Mouse (Mus musculus) gastrocnemius, adult 8-10 months (tissue): ENCODE data around the gene Khdc1c. TPM values are rescaled to one million over a fixed set of nuclear protein-coding genes. Genes with fewer than 3 reads are reported as not detected.
"Not testable (repeated sequence)": the region's sequence is repeated elsewhere in the genome, so short reads cannot be mapped to it uniquely, and the experiment has no call there.

Experiments
- DNase-seq, 2 experiments: peaks; one replicate each; pipeline ENCODE4 v3.0.0; 2022; ENCODE audit warnings: low spot score in 2 of 2
- total RNA-seq, 4 experiments: library from RNA; stranded (reverse); gene quantifications; 2 replicates each; pipeline ENCODE4 v1.2.4; 2022

Gene Khdc1c
- not detected for total RNA-seq

DNA sequence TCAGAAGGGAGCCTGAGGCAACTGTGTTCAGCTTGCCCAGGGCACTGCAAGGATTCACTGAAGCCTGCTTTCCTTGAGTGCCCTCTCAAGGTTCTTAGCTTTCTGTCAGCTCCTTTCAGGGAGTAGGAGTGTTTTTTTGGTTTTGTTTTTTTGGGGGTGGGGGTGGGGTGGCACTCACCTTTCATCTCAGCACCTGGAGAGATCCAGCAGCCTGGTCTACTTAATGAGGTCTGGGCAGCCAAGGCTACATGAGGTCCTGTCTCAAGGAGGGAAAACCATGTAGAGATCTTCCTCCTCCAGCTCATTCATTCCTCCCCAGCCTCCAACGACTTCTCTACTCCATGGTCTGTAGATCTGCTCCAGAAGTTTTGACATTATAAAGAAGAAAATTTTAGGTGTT, at the start of gene Khdc1c:
Gene Khdc1c, plus strand, starts transcription at position 301 of the 400 bp plus-strand sequence.
- not testable (repeated sequence) for DNase-seq

DNA sequence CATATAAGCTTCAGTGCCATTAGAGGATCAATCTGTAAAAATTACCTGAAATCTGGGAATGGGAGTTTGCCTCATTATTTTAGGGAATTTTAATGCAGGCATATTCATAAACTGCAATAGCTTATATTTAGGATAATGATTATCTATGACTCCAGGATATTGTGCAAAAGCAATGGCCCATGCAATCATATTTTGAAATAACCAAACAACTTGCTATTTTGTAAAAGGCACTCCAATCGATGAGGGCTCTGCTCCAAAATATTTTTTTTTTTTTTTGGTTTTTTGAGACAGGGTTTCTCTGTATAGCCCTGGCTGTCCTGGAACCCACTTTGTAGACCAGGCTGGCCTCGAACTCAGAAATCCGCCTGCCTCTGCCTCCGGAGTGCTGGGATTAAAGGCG, 47.9 kb upstream of the Khdc1c start:
- not testable (repeated sequence) for DNase-seq

DNA sequence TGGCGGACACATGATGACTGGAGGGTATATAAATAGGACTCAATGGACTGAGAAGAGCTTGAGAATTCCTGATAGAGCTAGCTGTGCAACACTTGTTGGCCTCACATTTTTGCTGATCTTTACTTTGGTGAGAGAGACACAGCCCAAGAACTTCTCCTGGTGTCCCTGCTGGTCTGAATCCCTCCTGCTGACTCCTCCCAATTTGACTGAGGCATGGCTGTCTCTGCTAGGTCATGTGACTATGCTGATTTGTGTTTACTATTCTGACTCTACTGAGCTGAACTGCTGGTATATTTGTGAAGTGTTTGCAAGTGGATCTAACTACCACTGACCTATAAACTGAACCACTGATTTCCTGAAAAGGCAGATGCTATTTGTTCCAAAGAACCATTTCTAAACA, 46.5 kb upstream of the Khdc1c start:
- DNase-seq = no peak

DNA sequence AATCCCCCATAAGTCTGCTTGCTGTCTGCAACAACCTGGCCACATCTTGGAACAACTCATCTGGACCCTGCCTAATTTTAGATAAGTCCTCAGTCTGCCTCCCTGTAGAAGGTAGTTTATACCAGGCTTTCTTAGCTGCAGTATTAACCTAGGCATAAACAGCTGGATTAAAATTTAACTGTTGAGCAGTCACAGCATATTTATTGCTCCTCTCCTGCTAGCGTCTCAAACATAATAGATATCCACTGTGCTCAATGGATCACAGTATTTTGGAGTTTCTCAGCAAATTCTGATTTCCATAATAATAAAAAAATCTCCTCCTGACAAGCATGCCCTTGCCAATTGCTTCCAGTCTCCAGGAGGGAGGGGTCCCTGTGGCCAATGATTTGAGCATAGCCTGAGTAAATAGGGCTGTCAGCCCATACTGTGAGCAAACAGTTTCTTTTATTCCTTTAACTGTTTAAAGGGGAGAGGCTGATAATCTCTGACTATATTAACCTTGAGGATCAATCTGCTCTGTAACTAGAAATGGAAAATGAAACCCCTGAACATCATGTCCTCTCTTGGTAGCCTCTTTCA, 44.0 kb upstream of the Khdc1c start:
- no peak for DNase-seq

DNA sequence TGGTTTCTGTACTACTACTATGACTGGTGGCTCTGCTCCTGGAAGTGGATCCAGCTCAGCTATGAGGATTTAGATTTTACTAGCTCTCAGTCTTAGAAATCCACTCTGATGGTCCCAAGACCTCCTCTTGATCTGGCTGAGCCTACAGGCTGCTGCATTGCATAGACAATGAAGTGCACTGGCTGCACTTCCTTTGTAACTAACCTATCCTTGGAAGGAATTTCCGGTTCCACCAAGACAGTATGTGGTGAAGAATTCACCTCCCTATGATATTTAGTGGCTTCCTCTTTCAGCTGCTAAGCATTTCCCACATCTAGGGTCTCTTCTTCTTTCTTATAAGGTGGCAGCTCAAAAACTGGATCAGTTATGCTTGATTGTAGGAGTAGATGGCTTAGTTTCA, 43.5 kb upstream of the Khdc1c start:
- no peak for DNase-seq

DNA sequence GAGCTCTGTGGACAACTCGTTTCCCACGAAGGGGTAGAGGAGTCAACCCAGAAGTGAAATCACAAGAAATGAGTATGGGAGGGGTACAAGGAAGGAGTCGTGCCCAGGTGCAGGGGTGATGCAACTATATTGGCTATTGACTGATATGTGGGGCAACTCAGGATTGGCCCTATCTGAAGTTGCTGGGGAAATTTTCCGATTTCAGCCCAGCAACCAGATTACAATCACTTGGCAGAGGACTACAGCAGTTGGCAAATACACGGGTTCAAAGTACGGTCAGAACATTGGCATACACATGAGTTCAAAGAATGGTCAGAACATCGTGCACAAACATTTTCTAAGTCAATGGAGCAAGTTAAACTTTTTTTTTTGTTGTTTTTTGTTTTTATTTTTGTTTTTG, 41.4 kb upstream of the Khdc1c start:
- DNase-seq = no peak

DNA sequence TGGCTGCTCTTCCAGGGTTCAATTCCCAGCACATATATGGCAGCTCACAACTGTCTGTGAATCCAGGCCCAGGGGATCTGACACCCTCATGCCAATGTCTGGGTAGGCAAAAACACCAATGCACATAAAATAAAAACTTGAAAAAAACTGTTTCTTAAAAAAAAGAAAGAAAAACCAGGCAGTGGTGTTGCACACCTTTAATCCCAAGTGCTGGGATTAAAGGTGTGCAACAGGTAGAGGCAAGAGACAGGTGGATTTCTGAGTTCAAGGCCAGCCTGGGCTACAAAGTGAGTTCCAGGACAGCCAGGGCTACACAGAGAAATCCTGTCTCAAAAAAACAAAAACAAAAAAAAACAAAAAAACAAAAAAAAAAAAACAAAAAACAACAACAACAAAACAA, 37.0 kb upstream of the Khdc1c start:
- not testable (repeated sequence) for DNase-seq

DNA sequence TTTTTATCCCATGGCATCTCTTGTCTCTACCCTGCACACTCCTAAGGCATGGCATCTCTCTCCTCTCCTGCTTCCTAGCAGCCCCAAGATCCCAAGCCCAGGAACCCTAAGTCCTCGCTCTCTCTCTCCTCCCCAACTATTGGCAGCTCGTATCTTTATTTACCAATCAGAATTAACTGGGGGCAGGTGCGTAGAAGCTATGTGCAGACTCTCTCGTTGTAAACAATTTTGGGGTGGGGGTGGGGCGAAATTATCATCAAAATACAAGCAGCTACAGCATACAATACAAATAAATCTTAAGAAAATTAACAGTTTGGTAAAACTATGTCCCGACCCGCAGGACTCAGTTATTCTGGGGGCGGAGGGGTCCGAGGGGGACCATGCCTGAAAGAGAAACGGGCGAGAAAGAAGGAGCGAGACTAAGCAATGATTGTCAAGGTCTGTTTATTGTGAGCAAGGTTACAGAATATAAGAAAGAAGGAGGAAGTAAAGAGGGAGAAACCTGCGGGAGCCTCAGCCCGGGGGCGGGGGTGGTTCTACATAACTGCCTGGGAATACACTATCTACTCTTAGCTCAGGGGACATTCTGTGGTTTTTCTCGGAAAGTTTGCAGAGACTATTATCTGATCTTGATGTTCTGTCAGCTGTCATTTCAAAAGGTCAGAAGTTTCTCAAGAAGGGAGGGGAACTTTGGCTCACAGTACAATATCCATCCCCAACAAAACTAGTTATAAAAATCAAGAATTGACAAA, 34.7 kb upstream of the Khdc1c start:
- DNase-seq = no peak

DNA sequence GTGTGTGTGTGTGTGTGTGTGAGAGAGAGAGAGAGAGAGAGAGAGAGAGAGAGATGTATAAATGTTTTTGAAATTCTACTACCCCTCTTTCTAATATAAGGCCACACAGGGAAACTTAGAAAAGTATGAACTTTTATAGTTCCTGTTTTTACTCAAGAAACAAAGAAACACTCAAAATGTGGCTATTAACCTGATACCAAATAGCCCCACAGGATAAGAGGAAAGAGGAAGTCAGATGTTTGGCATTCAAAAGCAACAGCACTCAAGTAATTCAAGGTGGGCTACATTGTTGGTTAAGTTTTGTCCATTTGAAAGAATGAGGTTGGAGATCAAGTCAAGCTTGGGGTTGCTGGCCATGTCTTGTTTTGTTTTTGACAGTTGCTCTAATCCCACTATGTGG, 32.3 kb upstream of the Khdc1c start:
- no peak for DNase-seq

DNA sequence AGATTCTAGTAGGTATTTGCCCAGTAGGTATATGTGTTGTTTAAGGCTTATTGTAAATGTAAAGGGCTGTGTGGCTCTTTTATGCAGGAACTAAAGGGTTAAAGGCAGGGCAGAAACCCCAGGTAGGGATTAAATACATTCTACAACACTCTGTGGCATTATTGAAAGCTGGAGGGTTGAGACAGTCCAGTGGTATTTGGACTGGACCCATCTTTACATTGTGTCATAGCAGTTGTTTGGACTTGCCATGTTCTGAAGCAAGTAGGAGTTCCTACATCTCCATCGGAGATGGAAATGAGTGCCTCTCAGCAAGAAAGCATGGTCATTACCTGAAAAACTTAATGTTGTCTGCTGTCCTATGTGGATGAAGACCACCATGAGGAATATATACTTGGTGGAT, 27.4 kb upstream of the Khdc1c start:
- DNase-seq = no peak

DNA sequence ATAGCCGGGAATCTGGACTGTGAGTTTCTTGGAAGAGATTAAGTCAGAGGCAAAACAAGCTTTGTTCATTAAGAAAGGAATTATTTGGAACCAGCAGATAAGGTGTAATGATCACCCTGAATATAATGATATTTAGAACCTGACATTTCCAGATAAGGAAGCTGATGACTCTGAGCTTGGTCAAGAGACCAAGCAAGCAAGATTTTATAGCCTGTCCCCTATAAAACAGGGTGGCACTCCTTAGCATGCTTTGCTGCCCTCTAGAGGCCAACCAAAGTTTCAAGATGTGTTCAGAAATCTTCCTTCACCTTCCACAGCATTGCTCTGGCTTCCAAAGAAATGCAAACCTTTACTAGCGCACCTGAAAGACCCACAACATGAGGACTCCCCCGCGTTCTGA, 23.9 kb upstream of the Khdc1c start:
- no peak for DNase-seq

DNA sequence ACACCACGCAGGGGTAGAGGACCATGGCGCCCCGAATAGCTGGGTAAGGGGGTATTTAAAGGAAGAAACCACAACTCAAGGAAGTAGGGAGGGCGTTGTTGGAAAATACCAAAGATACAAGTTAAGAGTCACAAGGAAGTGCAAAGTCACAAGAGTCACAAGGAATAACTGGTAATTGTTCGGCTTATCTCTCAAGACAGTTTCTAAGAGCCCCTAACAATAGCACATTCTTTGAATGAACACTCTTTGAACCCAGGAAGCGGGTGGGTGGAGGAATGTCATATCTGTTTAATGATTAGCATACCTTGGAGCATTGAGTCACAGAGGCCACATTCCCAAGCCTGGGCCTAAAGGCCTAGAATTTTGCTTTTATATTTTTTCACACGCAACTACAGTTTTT, 23.4 kb upstream of the Khdc1c start:
- DNase-seq = not testable (repeated sequence)

DNA sequence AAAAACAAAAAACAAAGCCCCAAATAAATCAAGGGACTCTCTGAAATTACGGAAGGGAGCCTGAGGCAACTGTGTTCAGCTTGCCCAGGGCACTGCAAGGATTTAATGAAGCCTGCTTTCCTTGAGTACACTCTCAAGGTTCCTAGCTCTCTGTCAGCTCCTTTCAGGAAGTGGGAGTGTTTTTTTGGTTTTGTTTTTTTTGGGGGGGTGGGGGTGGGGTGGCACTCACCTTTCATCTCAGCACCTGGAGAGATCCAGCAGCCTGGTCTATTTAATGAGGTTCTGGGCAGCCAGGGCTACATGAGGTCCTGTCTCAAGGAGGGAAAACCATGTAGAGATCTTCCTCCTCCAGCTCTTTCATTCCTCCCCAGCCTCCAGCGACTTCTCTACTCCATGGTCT, 18.8 kb upstream of the Khdc1c start, which contains the start of gene Khdc1a:
Gene Khdc1a, plus strand, starts transcription at position 301 of the 400 bp plus-strand sequence.
- DNase-seq = no peak

DNA sequence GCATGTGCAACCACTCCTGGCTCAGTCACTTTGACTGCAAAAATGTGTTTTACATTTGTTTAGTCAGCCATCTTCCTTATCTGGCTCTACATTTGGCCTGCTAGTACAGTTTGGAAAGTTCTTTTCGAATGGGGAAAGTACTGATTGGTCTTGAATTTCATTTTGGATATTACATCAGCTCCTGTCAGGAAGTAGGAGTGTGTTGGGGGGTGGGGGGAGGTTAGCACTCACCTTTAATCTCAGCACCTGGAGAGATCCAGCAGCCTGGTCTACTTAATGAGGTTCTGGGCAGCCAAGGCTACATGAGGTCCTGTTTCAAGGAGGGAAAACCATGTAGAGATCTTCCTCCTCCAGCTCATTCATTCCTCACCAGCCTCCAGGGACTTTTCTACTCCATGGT, 15.1 kb downstream of the Khdc1c start, which contains the start of gene Khdc1b:
Gene Khdc1b, plus strand, starts transcription at position 301 of the 400 bp plus-strand sequence.
- no peak for DNase-seq

DNA sequence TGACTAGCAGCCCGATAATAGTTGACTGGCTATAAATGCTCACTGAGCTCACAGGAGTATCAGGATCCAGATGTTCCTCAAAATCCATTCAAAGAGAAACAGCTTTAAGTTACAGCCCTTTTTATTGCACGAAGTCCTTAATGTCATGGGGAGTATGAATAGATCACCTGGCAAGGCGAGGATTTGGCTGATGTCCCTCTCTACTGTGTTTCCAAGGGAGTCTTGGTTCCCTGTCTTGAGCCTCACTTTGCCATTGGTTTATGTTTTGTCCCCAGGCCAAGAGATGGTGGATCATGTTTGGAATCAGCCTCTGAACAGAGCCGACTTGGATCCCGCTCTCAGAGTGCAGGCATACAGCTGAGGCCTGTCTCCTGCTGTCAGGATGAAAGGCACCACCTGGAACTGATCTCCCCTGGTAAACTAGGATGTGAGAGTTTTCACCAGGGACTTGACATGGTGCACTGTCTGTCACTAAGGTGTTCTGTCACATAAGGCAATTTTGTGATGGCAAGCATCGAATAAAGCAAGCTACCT, 23.1 kb downstream of the Khdc1c start:
- no peak for DNase-seq

DNA sequence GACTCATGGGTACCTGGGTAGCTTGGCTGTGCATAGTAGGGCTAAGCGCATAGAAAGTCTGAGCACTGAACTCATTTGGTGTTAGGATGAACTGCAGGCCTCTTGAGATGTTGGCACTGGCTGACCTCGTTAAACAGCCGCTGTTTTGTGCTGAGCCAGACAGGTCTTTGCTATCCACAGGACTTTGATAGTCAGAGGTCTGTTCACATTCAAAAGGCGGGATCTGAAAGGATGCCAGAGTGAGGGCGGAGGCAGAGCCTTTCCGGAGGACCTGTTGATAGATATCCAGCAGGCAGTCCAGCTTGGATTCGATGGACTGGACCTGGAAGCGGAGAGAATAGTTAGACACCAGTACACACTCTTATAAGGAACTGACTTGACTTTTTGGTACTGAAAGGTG, 34.7 kb downstream of the Khdc1c start:
- no peak for DNase-seq

DNA sequence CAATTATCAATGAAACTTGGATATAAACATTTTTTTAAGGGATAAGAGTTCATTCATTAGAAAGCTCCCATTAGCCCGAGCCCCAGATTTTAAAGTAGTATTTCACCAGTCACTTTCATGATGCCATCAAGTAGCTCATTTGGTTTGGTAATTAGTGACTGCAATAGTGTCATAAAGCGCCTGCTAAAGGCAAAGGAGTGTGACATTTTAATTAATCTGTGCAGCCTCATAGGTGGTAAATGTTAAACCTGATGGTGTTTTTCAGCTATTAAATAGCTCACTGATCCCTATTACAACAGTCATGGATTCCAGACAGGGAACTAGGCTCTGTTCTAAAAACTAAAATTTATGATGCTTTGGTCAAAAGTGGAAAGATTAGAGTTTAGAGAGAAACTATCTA, 39.1 kb downstream of the Khdc1c start:
- DNase-seq = no peak

DNA sequence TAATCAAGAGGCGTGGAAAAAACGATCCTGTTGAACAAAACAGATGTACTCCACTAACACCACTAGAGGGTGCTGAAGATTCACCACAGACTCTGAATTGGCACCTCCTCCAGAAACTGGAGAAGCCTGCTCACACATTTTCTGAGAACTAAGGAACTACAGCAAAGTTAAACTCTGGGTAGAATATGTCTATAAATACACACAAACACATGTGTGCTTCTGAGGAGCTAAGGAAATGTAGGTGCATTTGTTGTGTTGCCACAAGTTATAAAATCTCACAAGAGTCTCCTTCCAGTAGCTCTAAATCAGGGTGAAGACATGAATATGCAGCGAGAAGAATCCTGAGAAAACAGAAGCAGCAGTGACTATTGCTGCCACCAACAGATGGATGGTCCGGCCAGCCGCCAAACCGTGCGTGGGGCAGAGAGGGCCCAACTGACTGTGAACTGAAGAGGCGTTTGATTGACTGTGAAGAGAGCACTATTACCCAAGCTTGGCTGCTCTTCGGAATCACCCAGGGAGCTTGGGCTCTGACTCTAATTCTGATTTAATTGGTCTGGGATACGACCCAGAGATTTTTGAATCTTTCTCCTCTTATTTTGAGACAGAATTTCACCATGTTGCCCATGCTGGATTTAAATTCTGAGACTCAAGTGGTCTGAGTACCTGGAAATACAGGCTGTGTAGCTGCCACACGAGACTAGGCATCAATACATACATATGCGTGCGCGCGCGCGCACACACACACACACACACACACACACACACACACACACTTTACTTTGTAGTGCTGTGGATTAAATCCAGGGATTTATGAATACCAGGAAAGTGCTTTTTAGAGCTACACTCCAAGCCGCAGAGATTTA, 43.4 kb downstream of the Khdc1c start:
- DNase-seq = peak in 1 of 2 experiments; percentile 25

DNA sequence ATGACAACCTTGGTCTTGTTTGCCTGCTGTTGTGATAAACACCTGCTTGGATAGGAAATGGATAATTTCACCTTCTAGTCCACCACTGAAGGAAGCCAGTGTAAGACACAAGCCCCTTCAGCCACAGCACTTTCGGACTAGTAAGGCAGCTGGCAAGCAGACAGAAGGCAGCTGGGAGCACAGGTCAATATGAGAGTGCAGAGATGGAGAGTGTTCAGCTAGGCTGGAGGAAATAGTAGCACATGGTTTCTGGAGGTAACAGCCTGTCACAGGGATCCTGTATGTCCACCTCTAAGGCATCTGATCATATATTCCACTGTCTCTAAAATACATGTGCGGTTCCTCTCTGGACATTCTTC, 44.0 kb downstream of the Khdc1c start:
- no peak for DNase-seq

DNA sequence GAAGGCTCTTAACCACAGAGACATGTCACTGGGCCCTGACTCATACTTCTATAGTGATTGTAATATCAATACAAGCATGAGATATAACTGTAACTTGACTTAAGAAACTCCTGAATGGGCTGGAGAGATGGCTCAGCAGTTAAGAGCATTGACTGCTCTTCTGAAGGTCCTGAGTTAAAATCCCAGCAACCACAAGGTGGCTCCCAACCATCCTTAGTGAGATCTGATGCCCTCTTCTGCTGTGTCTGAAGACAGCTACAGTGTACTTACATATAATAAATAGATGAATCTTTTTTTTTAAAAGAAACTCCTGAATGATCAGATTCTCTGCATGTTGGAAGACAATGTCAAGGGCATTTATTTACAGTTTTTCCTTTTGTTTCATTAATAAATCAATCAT, 51.2 kb downstream of the Khdc1c start:
- no peak for DNase-seq
